ENCODE assay signal across 15 mouse cellular contexts in the genomic region with DNA sequence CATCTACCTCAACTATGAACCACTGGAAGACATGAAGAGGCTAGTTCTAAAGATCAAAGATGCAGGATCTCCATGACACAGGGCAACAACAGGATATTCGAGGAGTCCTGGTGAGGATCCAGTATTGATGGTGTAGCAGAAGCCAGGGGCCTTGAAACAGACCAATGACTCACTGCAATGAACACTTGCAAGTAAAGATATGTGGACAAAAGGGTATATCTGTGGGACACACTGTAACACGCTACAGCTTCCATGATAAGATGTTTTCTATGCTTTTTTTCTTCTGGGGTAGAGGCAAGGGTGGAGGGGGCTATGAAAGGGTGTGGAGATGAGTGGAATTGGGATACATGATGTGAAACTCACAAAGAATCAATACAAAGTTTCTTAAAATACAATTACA. TPM values are rescaled to one million over a fixed set of nuclear protein-coding genes. Genes with fewer than 3 reads are reported as not detected.
"Had no signal": no experiment of that assay in that cellular context is flagged by ENCODE, and none has a peak within 500 bp of the region (broad histone marks: within the 10 kb centered on the region; RNA-seq: fewer than 3 reads in every experiment).

No protein-coding gene starts in this region.

- H3K9me3 ChIP-seq: kidney, embryonic 15.5 days; limb, embryonic 12.5 days; lung, embryonic 15.5 days; megakaryocyte, embryonic 14.5 days; midbrain, embryonic 15.5 days had no signal

- H3K27ac ChIP-seq: kidney, embryonic 15.5 days; limb, embryonic 12.5 days; lung, embryonic 15.5 days; macrophage; midbrain, embryonic 15.5 days had no signal

- H3K27me3 ChIP-seq: kidney, embryonic 15.5 days; limb, embryonic 12.5 days; lung, embryonic 15.5 days; megakaryocyte, embryonic 14.5 days; midbrain, embryonic 15.5 days had no signal

- H3K36me3 ChIP-seq: kidney, embryonic 15.5 days; lung, embryonic 15.5 days; midbrain, embryonic 15.5 days had no signal

- H3K9ac ChIP-seq: kidney, embryonic 15.5 days; limb, embryonic 12.5 days; lung, embryonic 15.5 days; midbrain, embryonic 15.5 days had no signal

- DNase-seq: kidney, adult 2 months; kidney, postnatal 25 days; layer of hippocampus, adult 9-11 months; lung, postnatal 14 days; right cerebral cortex, postnatal 25 days; thymus, postnatal 4 days had no signal

- ATAC-seq: intestine, embryonic 16.5 days; midbrain, embryonic 15.5 days had no signal

- H3K4me2 ChIP-seq: kidney, embryonic 15.5 days; limb, embryonic 12.5 days; lung, embryonic 15.5 days; midbrain, embryonic 11.5 days; midbrain, embryonic 15.5 days had no signal

- H3K4me3 ChIP-seq: kidney, embryonic 15.5 days; limb, embryonic 12.5 days; lung, embryonic 15.5 days; megakaryocyte, embryonic 14.5 days; midbrain, embryonic 15.5 days had no signal

- H3K4me1 ChIP-seq: kidney, embryonic 15.5 days; lung, embryonic 15.5 days had no signal

RNA-seq across cellular contexts. Expression of gene Paqr5, which starts 58.9 kb away (rescaled TPM):
- total RNA-seq: liver, adult 2 months had no signal
